Comparison of ENCODE assay signal across 17 mouse cellular contexts in the genomic region with DNA sequence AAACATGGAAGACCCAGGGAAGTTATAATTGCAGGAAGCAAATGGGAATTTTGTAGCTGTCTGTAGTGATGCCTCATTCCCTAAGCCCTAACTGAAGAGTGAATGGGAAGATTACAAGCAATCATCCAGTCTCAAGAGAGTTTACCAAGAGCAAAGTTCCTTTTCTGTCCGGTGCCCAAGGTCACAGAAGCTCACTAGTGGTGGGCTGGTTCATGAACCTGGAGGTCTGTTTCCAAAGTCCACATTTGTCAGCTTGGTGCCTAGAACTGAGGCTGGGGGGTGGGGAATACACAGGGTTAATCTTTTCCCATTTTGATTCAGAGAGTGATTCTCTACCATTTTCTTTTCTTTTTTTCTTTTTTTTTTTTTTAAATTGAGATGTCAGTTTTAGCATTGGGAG.
"Had no signal": no experiment of that assay in that cellular context is flagged by ENCODE, and none has a peak within 500 bp of the region (broad histone marks: within the 10 kb centered on the region; RNA-seq: fewer than 3 reads in every experiment).

No protein-coding gene starts in this region.

- H3K36me3 ChIP-seq: limb, embryonic 10.5 days; limb, embryonic 13.5 days; midbrain, embryonic 12.5 days; midbrain, embryonic 15.5 days; neural tube, embryonic 12.5 days; neural tube, embryonic 15.5 days had no signal

- H3K27me3 ChIP-seq: neural tube, embryonic 15.5 days had no signal

- ATAC-seq: hindbrain, postnatal 0 days; inflammation-experienced regulatory T-cells, adult 6 months; intestine, embryonic 16.5 days; midbrain, embryonic 15.5 days had no signal

- H3K9me3 ChIP-seq: limb, embryonic 10.5 days; midbrain, embryonic 12.5 days; neural tube, embryonic 12.5 days; neural tube, embryonic 15.5 days had no signal

- H3K9ac ChIP-seq: limb, embryonic 13.5 days; midbrain, embryonic 12.5 days; midbrain, embryonic 15.5 days; neural tube, embryonic 12.5 days; neural tube, embryonic 15.5 days had no signal

- H3K27ac ChIP-seq: hindbrain, postnatal 0 days; limb, embryonic 10.5 days; limb, embryonic 13.5 days; midbrain, embryonic 12.5 days; midbrain, embryonic 15.5 days; neural tube, embryonic 12.5 days; neural tube, embryonic 15.5 days had no signal

- H3K4me3 ChIP-seq: limb, embryonic 10.5 days; limb, embryonic 13.5 days; midbrain, embryonic 12.5 days; midbrain, embryonic 15.5 days; neural tube, embryonic 12.5 days; neural tube, embryonic 15.5 days had no signal

- DNase-seq: kidney, postnatal 14 days; kidney, postnatal 4 days; lung, adult 2 months; lung, postnatal 14 days; lung, postnatal 4 days; retina, postnatal 1 day; thymus, adult 18-20 months; thymus, postnatal 36 days had no signal

- H3K4me2 ChIP-seq: limb, embryonic 13.5 days; midbrain, embryonic 12.5 days; midbrain, embryonic 15.5 days; neural tube, embryonic 12.5 days; neural tube, embryonic 15.5 days had no signal
